In genomic region chr7:89422650-89423049, GRCm38 (mm10) we compare ENCODE assay signal across 12 mouse cellular contexts.
"Had no signal": no experiment of that assay in that cellular context is flagged by ENCODE, and none has a peak within 500 bp of the region (broad histone marks: within the 10 kb centered on the region; RNA-seq: fewer than 3 reads in every experiment).

No protein-coding gene starts in this region.

- H3K9me3 ChIP-seq: limb, embryonic 12.5 days; neural tube, embryonic 12.5 days had no signal

- H3K27me3 ChIP-seq: limb, embryonic 12.5 days; neural tube, embryonic 12.5 days had no signal

- DNase-seq: layer of hippocampus, adult 9-11 months; layer of hippocampus, postnatal 36 days; lung, adult 2 months; lung, postnatal 36 days; midbrain, embryonic 14.5 days; thymus, postnatal 4 days had no signal

- H3K4me2 ChIP-seq: limb, embryonic 12.5 days; neural tube, embryonic 12.5 days had no signal

- H3K36me3 ChIP-seq: limb, embryonic 12.5 days; neural tube, embryonic 12.5 days had no signal

- H3K4me3 ChIP-seq: limb, embryonic 12.5 days; neural tube, embryonic 12.5 days had no signal

- H3K9ac ChIP-seq: limb, embryonic 12.5 days; liver, embryonic 14.5 days; neural tube, embryonic 12.5 days had no signal

- ATAC-seq: hindbrain, postnatal 0 days; lung, postnatal 0 days had no signal

- H3K27ac ChIP-seq: hindbrain, postnatal 0 days; limb, embryonic 12.5 days; liver, embryonic 14.5 days; neural tube, embryonic 12.5 days; stomach, postnatal 0 days had no signal

- H3K4me1 ChIP-seq: neural tube, embryonic 12.5 days had no signal
